Mouse (Mus musculus) CD4-positive naive resting alpha-beta T cell, adult 76 days (primary cell): ENCODE measurements around the gene Mboat7. TPM values are rescaled to one million over a fixed set of nuclear protein-coding genes. Genes with fewer than 3 reads are reported as not detected.

Experiments used
- total RNA-seq: library from RNA; stranded (reverse); gene quantifications from one replicate; pipeline ENCODE4 v1.2.4, GENCODE M21; 2023

The Mboat7 gene
- total RNA-seq: 66.9 TPM

GRCm38 (mm10) chr7:3692987-3693808, at the start of gene Mboat7:
Gene Mboat7 (minus strand): TSS chr7:3693523.

GRCm38 (mm10) chr7:3720268-3720667, 26.9 kb upstream of the Mboat7 start, which contains the start of gene Pirb:
Gene Pirb (minus strand): TSS chr7:3720391.

GRCm38 (mm10) chr7:3703879-3704441, 10.6 kb upstream of the Mboat7 start, which contains the start of gene Rps9:
Gene Rps9 (plus strand): TSS chr7:3703993.

GRCm38 (mm10) chr7:3692382-3692986, 839 bp downstream of the Mboat7 start, which contains the start of gene Tsen34:
Gene Tsen34 (plus strand): TSS chr7:3692863.

GRCm38 (mm10) chr7:3677342-3677741, 16.0 kb downstream of the Mboat7 start, which contains the start of gene Tmc4:
Gene Tmc4 (minus strand): TSS chr7:3677553.

GRCm38 (mm10) chr7:3665215-3666114, 27.9 kb downstream of the Mboat7 start, which contains the start of gene Leng1:
Gene Leng1 (minus strand): TSS chr7:3665840.

GRCm38 (mm10) chr7:3644672-3645487, 48.4 kb downstream of the Mboat7 start, which contains the start of gene Cnot3:
Gene Cnot3 (plus strand): TSS chr7:3645268.

GRCm38 (mm10) chr7:3629543-3630477, 63.5 kb downstream of the Mboat7 start, which contains the start of the genes Tfpt and Prpf31:
Gene Tfpt (minus strand): TSS chr7:3629929.
Gene Prpf31 (plus strand): TSS chr7:3629985.

Other genes starting within 250 kb of the Mboat7 start
- gene Tarm1, start 190.9 kb downstream of the Mboat7 start, total RNA-seq: not detected
- gene Oscar, start 77.4 kb downstream of the Mboat7 start, total RNA-seq: not detected
- gene Ndufa3, start 76.2 kb downstream of the Mboat7 start, total RNA-seq: 289 TPM
- 16.7 TPM for gene Tfpt, start 63.6 kb downstream of the Mboat7 start, total RNA-seq
- 47.6 TPM for gene Prpf31, start 63.5 kb downstream of the Mboat7 start, total RNA-seq
- gene Cnot3, start 48.3 kb downstream of the Mboat7 start, total RNA-seq: 93.5 TPM
- gene Leng1, start 27.7 kb downstream of the Mboat7 start, total RNA-seq: 11.0 TPM
- 10.1 TPM for gene Tmc4, start 16.0 kb downstream of the Mboat7 start, total RNA-seq
- 18.5 TPM for gene Tsen34, start 660 bp downstream of the Mboat7 start, total RNA-seq
- 2,567 TPM for gene Rps9, start 10.5 kb upstream of the Mboat7 start, total RNA-seq
- gene Pirb, start 26.9 kb upstream of the Mboat7 start, total RNA-seq: 7.3 TPM
- 0.79 TPM for gene Gm15448, start 132.2 kb upstream of the Mboat7 start, total RNA-seq
- gene Pira2, start 151.5 kb upstream of the Mboat7 start, total RNA-seq: 1.8 TPM
- gene Gm14548, start 204.6 kb upstream of the Mboat7 start, total RNA-seq: 1.3 TPM
- 0.62 TPM for gene Lilra6, start 222.0 kb upstream of the Mboat7 start, total RNA-seq